Mouse (Mus musculus) embryo, embryonic 11.5 days (tissue): Measurements from ENCODE around the gene Zpbp2.
A peak's percentile ranks its signal among the peaks of the same experiment; 100 is the strongest.

ENCODE experiments used
- DNase-seq: peaks from one replicate; pipeline ENCODE4 v3.0.0-alpha.2; 2012; ENCODE audit warnings: low read depth, low spot score

Gene Zpbp2

GRCm38 (mm10) chr11:98555124-98555700 lies 4.3 kb downstream of the Zpbp2 start:
- no peak for DNase-seq

- no peak for DNase-seq
These were observed 10.0 kb downstream of the Zpbp2 start for GRCm38 (mm10) chr11:98560942-98561341.

- DNase-seq = no peak
These were observed 12.1 kb downstream of the Zpbp2 start for GRCm38 (mm10) chr11:98563025-98563424.

- DNase-seq = no peak
These were observed 13.1 kb downstream of the Zpbp2 start for GRCm38 (mm10) chr11:98563921-98564414.

- no peak for DNase-seq
These were observed 17.4 kb downstream of the Zpbp2 start for GRCm38 (mm10) chr11:98568326-98568725.

- DNase-seq = no peak
These were observed 18.6 kb downstream of the Zpbp2 start for GRCm38 (mm10) chr11:98569461-98569860.

- DNase-seq = no peak
These were observed 26.9 kb downstream of the Zpbp2 start for GRCm38 (mm10) chr11:98577776-98578175.

GRCm38 (mm10) chr11:98580301-98581121 lies 29.6 kb downstream of the Zpbp2 start:
- DNase-seq = no peak

- DNase-seq = no peak
These were observed 30.6 kb downstream of the Zpbp2 start for GRCm38 (mm10) chr11:98581286-98582029.

GRCm38 (mm10) chr11:98582030-98582388 lies 31.1 kb downstream of the Zpbp2 start:
- no peak for DNase-seq

- no peak for DNase-seq
These were observed 31.8 kb downstream of the Zpbp2 start for GRCm38 (mm10) chr11:98582551-98583264.

- DNase-seq = no peak
These were observed 32.3 kb downstream of the Zpbp2 start for GRCm38 (mm10) chr11:98583265-98583552.

- no peak for DNase-seq
These were observed 32.7 kb downstream of the Zpbp2 start for GRCm38 (mm10) chr11:98583571-98583970.

- no peak for DNase-seq
These were observed 33.2 kb downstream of the Zpbp2 start for GRCm38 (mm10) chr11:98584146-98584545.

- no peak for DNase-seq
These were observed 33.8 kb downstream of the Zpbp2 start for GRCm38 (mm10) chr11:98584629-98585177.

- no peak for DNase-seq
These were observed 35.4 kb downstream of the Zpbp2 start for GRCm38 (mm10) chr11:98586087-98586891.

GRCm38 (mm10) chr11:98586892-98587563 lies 36.1 kb downstream of the Zpbp2 start, which contains the start of gene Ormdl3:
TSS of gene Ormdl3 (minus strand) at chr11:98587368.
- DNase-seq = peak; percentile 99

GRCm38 (mm10) chr11:98587684-98588546 lies 37.0 kb downstream of the Zpbp2 start:
- peak; percentile 47 for DNase-seq

GRCm38 (mm10) chr11:98588833-98589281 lies 38.0 kb downstream of the Zpbp2 start:
- DNase-seq = no peak
